Comparison of ENCODE assay signal across 8 mouse cellular contexts in genomic region chr2:59361350-59361780, GRCm38 (mm10).
DNase-seq lines count a peak whose midpoint lies in the region; ATAC-seq and TF ChIP-seq lines count a peak whose summit lies in the region.
"Had no signal": no experiment of that assay in that cellular context is flagged by ENCODE, and none has a peak within 500 bp of the region (broad histone marks: within the 10 kb centered on the region; RNA-seq: fewer than 3 reads in every experiment).

No protein-coding gene starts in this region.

- no peak overlapping the region for H3K9ac ChIP-seq in intestine, embryonic 14.5 days (ENCODE audit: low read length)
- H3K9ac ChIP-seq in intestine, postnatal 0 days (ENCODE audit: low read depth, low read length) = no peak overlapping the region
- no peak overlapping the region for H3K9ac ChIP-seq in embryonic facial prominence, embryonic 13.5 days
- no peak overlapping the region for H3K9ac ChIP-seq in midbrain, embryonic 13.5 days (replicated peaks)

- no peaks in the 10 kb centered on the region for H3K27me3 ChIP-seq in intestine, embryonic 14.5 days (replicated peaks; ENCODE audit: control insufficient read depth, insufficient read depth, low read length)
- H3K27me3 ChIP-seq in intestine, postnatal 0 days (replicated peaks; ENCODE audit: control insufficient read depth, insufficient read depth, low read length) = no peaks in the 10 kb centered on the region
- H3K27me3 ChIP-seq in embryonic facial prominence, embryonic 13.5 days = no peaks in the 10 kb centered on the region
- no peaks in the 10 kb centered on the region for H3K27me3 ChIP-seq in midbrain, embryonic 13.5 days

- no peak overlapping the region for H3K4me2 ChIP-seq in intestine, embryonic 14.5 days (ENCODE audit: low read length)
- no peak overlapping the region for H3K4me2 ChIP-seq in intestine, postnatal 0 days (replicated peaks; ENCODE audit: low read depth)
- H3K4me2 ChIP-seq in embryonic facial prominence, embryonic 13.5 days = no peak overlapping the region
- H3K4me2 ChIP-seq in midbrain, embryonic 13.5 days (replicated peaks) = no peak overlapping the region

- peak overlapping the region; percentile 47; the same call in 1 of the 2 replicates for H3K27ac ChIP-seq in intestine, embryonic 14.5 days (ENCODE audit: low read depth)
- H3K27ac ChIP-seq in intestine, postnatal 0 days (ENCODE audit: low read depth, low read length) = no peak overlapping the region
- peak overlapping the region; percentile 29 for H3K27ac ChIP-seq in embryonic facial prominence, embryonic 13.5 days
- peak overlapping the region; percentile 35; the same call in 1 of the 2 replicates for H3K27ac ChIP-seq in midbrain, embryonic 13.5 days

- ATAC-seq in intestine, embryonic 14.5 days (replicated peaks; ENCODE audit: low FRiP score, low TSS enrichment, low read depth) = 0 out of 2 replicates have a peak, but pooled peaks have one; percentile 53
- no peak for ATAC-seq in intestine, postnatal 0 days
- no peak for ATAC-seq in embryonic facial prominence, embryonic 13.5 days (ENCODE audit: insufficient number of reproducible peaks, insufficient read depth, low FRiP score, low TSS enrichment, low read depth)
- ATAC-seq in midbrain, embryonic 13.5 days = peak; percentile 68

- H3K4me3 ChIP-seq in intestine, embryonic 14.5 days (ENCODE audit: low read depth, low read length) = no peak overlapping the region
- no peak overlapping the region for H3K4me3 ChIP-seq in intestine, postnatal 0 days (ENCODE audit: low read depth, low read length)
- no peak overlapping the region for H3K4me3 ChIP-seq in embryonic facial prominence, embryonic 13.5 days
- no peak overlapping the region for H3K4me3 ChIP-seq in midbrain, embryonic 13.5 days (replicated peaks)

- H3K9me3 ChIP-seq in intestine, embryonic 14.5 days (ENCODE audit: control insufficient read depth, low read length) = no peaks in the 10 kb centered on the region
- H3K9me3 ChIP-seq in intestine, postnatal 0 days (ENCODE audit: control insufficient read depth) = no peaks in the 10 kb centered on the region
- H3K9me3 ChIP-seq in embryonic facial prominence, embryonic 13.5 days = no peaks in the 10 kb centered on the region
- H3K9me3 ChIP-seq in midbrain, embryonic 13.5 days = no peaks in the 10 kb centered on the region

- no peak for TF ChIP-seq CTCF in intestine, postnatal 0 days (IDR thresholded peaks at IDR 0.05; ENCODE audit: low read depth)

- WGBS in intestine, embryonic 14.5 days = 22% methylated on average over 4 of the region's 4 CpGs
- 31% methylated on average over 4 of the region's 4 CpGs for WGBS in intestine, postnatal 0 days
- WGBS in embryonic facial prominence, embryonic 13.5 days = 24% methylated on average over 4 of the region's 4 CpGs
- 22% methylated on average over 4 of the region's 4 CpGs for WGBS in midbrain, embryonic 13.5 days

- peaks cover 3% of the 10 kb centered on the region; the same call in 1 of the 2 replicates for H3K4me1 ChIP-seq in intestine, embryonic 14.5 days (replicated peaks; ENCODE audit: control insufficient read depth, insufficient read depth, low read length)
- no peaks in the 10 kb centered on the region for H3K4me1 ChIP-seq in intestine, postnatal 0 days (replicated peaks; ENCODE audit: control insufficient read depth, insufficient read depth, low read length)
- peaks cover 7% of the 10 kb centered on the region for H3K4me1 ChIP-seq in embryonic facial prominence, embryonic 13.5 days
- H3K4me1 ChIP-seq in midbrain, embryonic 13.5 days (replicated peaks) = 0 out of 2 replicates have a peak, but pooled peaks cover 2% of the 10 kb centered on the region

- peak; percentile 64 for DNase-seq in intestine, embryonic 14.5 days (ENCODE audit: low spot score)
- DNase-seq in ZHBTc4 (ENCODE audit: low read depth, low spot score) = peak; percentile 56
- DNase-seq in urinary bladder, postnatal 4 days (ENCODE audit: low spot score in 2 of 2) = no peak
- no peak for DNase-seq in adrenal gland, adult (ENCODE audit: inconsistent age in 2 of 2, low spot score in 1 of 2)
- DNase-seq: layer of hippocampus, adult 9-11 months had no signal

- H3K36me3 ChIP-seq in intestine, embryonic 14.5 days (ENCODE audit: control insufficient read depth, insufficient read depth, low read length) = 0 out of 2 replicates have a peak, but pooled peaks cover 3% of the 10 kb centered on the region
- no peaks in the 10 kb centered on the region; the same call in 1 of the 2 replicates for H3K36me3 ChIP-seq in intestine, postnatal 0 days (ENCODE audit: control insufficient read depth, insufficient read depth)
- no peaks in the 10 kb centered on the region for H3K36me3 ChIP-seq in embryonic facial prominence, embryonic 13.5 days
- H3K36me3 ChIP-seq in midbrain, embryonic 13.5 days = no peaks in the 10 kb centered on the region

Comparison
In these comparisons a context has a peak if more than half of its experiments do, and no peak if none do; other contexts are left out.
1. ATAC-seq: peak in intestine, embryonic 14.5 days (single experiment) and midbrain, embryonic 13.5 days (single experiment); none in intestine, postnatal 0 days (single experiment) and embryonic facial prominence, embryonic 13.5 days (single experiment).
2. DNase-seq: peak in intestine, embryonic 14.5 days (single experiment) and ZHBTc4 (single experiment); none in urinary bladder, postnatal 4 days (0 of 2) and adrenal gland, adult (0 of 2).